Mouse (Mus musculus) small intestine, adult 2 months (tissue): ENCODE measurements around the gene Angptl3.

ENCODE experiments used
- CTCF ChIP-seq: fragments of 200-500 bp; IDR thresholded peaks from 2 replicates; pipeline ENCODE4 v1.5.1; 2012; ENCODE audit warnings: low read depth, mild to moderate bottlenecking, control low read depth, inconsistent platforms, low read length, moderate library complexity, mixed read lengths; ENCODE audit not compliant: insufficient replicate concordance, insufficient read length; ENCODE audit errors: extremely low read depth
- POLR2A ChIP-seq: fragments of 200-500 bp; IDR thresholded peaks from 2 replicates; pipeline ENCODE4 v1.6.1; 2012; ENCODE audit warnings: low read depth, mild to moderate bottlenecking, control low read depth, inconsistent platforms, low read length, moderate library complexity

- no peak for TF ChIP-seq CTCF
- no peak for TF ChIP-seq POLR2A
These were observed 61.0 kb downstream of the Angptl3 start for GRCm38 (mm10) chr4:99091777-99092176.
